Mouse (Mus musculus) heart, adult 2 months (tissue): Measurements from ENCODE around the gene Smarcd2. TPM values are rescaled to one million over a fixed set of nuclear protein-coding genes. Genes with fewer than 3 reads are reported as not detected.

ENCODE experiments used
- DNase-seq, 2 experiments: peaks; one replicate each; pipeline ENCODE4 v3.0.0; 2021
- H3K27ac ChIP-seq: fragments of 200-600 bp; 2 replicates; pipeline ENCODE4 v1.8.1; 2022
- H3K27me3 ChIP-seq: fragments of 200-500 bp; 2 replicates; pipeline ENCODE4 v1.6.1; 2012; ENCODE audit warnings: mild to moderate bottlenecking, low read length, inconsistent platforms, mixed read lengths; ENCODE audit not compliant: control insufficient read depth, insufficient read depth
- H3K36me3 ChIP-seq: fragments of 200-500 bp; 2 replicates; pipeline ENCODE4 v1.6.1; 2012; ENCODE audit warnings: low read length, inconsistent platforms; ENCODE audit not compliant: control insufficient read depth, insufficient read depth
- H3K4me1 ChIP-seq: fragments of 200-500 bp; 2 replicates; pipeline ENCODE4 v1.6.1; 2011; ENCODE audit warnings: low read length; ENCODE audit not compliant: control insufficient read depth, insufficient read depth
- H3K4me3 ChIP-seq: fragments of 200-600 bp; 2 replicates; pipeline ENCODE4 v1.8.1; 2022
- H3K79me2 ChIP-seq: fragments of 200-500 bp; replicated peaks from 2 replicates; pipeline ENCODE4 v1.6.1; 2012; ENCODE audit warnings: mild to moderate bottlenecking, inconsistent platforms, low read length, moderate library complexity, mixed read lengths; ENCODE audit not compliant: control insufficient read depth, insufficient read depth
- H3K9ac ChIP-seq: fragments of 200-500 bp; 2 replicates; pipeline ENCODE4 v1.6.1; 2012; ENCODE audit warnings: low read depth, mild to moderate bottlenecking, control low read depth, inconsistent platforms, low read length, mixed read lengths
- CTCF ChIP-seq: fragments of 200-600 bp; IDR thresholded peaks from 2 replicates; pipeline ENCODE4 v1.8.1; 2022; ENCODE audit warnings: antibody characterized with exemption, mild to moderate bottlenecking, moderate library complexity
- EP300 ChIP-seq: fragments of 200-500 bp; IDR thresholded peaks from 2 replicates; pipeline ENCODE4 v1.6.1; 2011; ENCODE audit warnings: low read depth, low read length, control low read depth; ENCODE audit not compliant: insufficient read depth
- POLR2A ChIP-seq: fragments of 200-500 bp; IDR thresholded peaks from 2 replicates; pipeline ENCODE4 v1.6.1; 2011; ENCODE audit warnings: mild to moderate bottlenecking, low read depth, low read length, control low read depth; ENCODE audit not compliant: insufficient read depth
- WGBS: fragments of 180-500 bp; shearing (Covaris S2); methylation state at CpG from one replicate; pipeline ENCODE4 v1.1.7; 2018; 5-methylcytosine and 5-hydroxymethylcytosine counted together
- intact Hi-C: fragments of 180-260 bp; cut with DNase I; formaldehyde crosslinking; loops from one replicate; pipeline ENCODE4 v1.15.1; 2025
- polyA plus RNA-seq: library from polyadenylated mRNA; depleted of rRNA; stranded (reverse); fragments of >200 nt; gene quantifications from 2 replicates; pipeline ENCODE4 v1.2.3, GENCODE M21; 2012
- total RNA-seq, 2 experiments: library from RNA; stranded (reverse); gene quantifications; 2 replicates each; pipeline ENCODE4 v1.2.3; 2021

Gene Smarcd2
- total and polyA plus RNA-seq, 3 experiments = 16.6 to 39.2 (median 17.2) TPM

DNA sequence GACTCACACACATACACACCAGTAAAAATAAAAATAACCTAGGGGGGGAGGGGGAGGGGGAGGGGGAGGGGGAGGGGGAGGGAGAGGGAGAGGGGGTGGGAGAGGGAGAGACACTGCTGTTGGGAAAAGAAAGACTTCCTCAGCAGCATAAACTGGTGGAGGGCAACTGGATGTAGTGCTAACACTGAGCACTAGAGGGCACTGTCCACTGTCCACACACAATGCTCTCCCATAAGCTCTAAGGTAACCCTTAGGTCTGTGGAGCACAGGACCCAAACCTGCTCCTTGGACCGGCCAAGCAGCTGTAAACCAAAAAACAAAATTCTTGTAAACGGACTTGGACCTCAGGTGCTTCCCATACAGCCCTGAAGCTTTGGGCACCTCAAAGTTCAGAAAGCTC lies 29.9 kb upstream of the Smarcd2 start:
- no peaks in the 10 kb centered on the region for H3K79me2 ChIP-seq
- intact Hi-C loops = loop anchor here (2.0 kb wide), 2 partner anchors 64 to 90 kb away; no protein-coding TSS in a partner anchor
- H3K4me1 ChIP-seq = no peaks in the 10 kb centered on the region
- TF ChIP-seq EP300 (peak; percentile 89), CTCF (peak; percentile 85), POLR2A (no peak)
- no peak overlapping the region for H3K27ac ChIP-seq
- no peaks in the 10 kb centered on the region for H3K36me3 ChIP-seq
- no peak overlapping the region for H3K9ac ChIP-seq
- no peak overlapping the region for H3K4me3 ChIP-seq
- no peaks in the 10 kb centered on the region for H3K27me3 ChIP-seq
- peak; percentile 51 to 76 for DNase-seq
- 3% methylated on average over 2 of the region's 2 CpGs for WGBS

DNA sequence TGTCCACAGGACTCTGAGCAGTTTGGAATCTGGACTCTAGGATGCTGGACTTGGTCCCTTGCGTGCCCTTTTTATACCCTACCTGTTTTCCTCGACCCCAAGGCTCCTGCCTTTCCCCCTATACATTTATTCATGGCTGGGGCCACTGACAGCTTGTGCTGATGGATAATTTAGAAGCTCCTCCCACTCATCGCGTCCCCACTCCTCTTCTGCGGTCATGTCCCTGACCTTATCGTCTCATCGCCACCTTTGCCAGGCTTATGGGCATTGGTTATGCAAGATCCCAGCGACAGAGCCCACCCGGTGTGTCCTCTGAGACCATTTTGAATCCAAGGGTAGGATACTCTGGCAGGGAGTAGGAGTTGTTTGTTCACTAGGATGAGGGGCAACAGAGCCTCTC lies 29.0 kb upstream of the Smarcd2 start, which contains the start of gene Gh:
TSS of gene Gh (minus strand) at position 101 of the 400 bp plus-strand sequence.
- Histone ChIP-seq H3K4me1 (no peaks in the 10 kb centered on the region), H3K9ac (no peak within 1 kb of the TSS), H3K27ac (no peak within 1 kb of the TSS), H3K36me3 (no peaks in the 10 kb centered on the region), H3K4me3 (no peak within 1 kb of the TSS), H3K27me3 (no peaks in the 10 kb centered on the region), H3K79me2 (no peaks in the 10 kb centered on the region)
- intact Hi-C loops = loop anchor here (2.0 kb wide), 2 partner anchors 65 to 91 kb away; no protein-coding TSS in a partner anchor
- no peak for DNase-seq
- no peak for TF ChIP-seq EP300
- no peak for TF ChIP-seq CTCF
- TF ChIP-seq POLR2A = no peak
- 75% methylated on average over 9 of the region's 9 CpGs for WGBS

DNA sequence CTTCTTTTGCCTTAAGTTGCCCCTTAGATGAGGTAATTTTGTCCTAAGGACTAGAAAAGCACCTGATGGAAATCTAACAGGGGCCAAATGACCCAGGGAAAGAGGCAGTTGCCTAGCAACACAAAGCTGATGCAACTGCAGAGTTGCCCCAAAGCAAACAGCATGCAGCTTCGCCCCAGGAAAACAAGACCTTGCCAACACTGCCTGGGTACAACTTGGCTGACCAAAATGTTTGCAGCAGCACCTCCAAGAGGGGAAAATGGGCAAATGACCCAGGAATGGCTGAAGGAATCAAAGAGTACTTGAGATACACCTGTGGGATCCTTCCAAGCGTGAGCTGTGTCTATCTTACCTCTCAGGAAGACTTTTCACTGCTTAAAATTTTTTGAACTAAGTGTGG lies 19.1 kb upstream of the Smarcd2 start:
- intact Hi-C loops = no loop called here
- WGBS = 87% methylated on average over 2 of the region's 2 CpGs
- no peaks in the 10 kb centered on the region for H3K27me3 ChIP-seq
- TF ChIP-seq EP300 = no peak
- no peak for TF ChIP-seq CTCF
- TF ChIP-seq POLR2A = no peak
- no peaks in the 10 kb centered on the region for H3K36me3 ChIP-seq
- H3K27ac ChIP-seq = no peak overlapping the region
- H3K79me2 ChIP-seq = no peaks in the 10 kb centered on the region
- H3K4me1 ChIP-seq = no peaks in the 10 kb centered on the region
- no peak for DNase-seq
- H3K4me3 ChIP-seq = no peak overlapping the region
- H3K9ac ChIP-seq = no peak overlapping the region

DNA sequence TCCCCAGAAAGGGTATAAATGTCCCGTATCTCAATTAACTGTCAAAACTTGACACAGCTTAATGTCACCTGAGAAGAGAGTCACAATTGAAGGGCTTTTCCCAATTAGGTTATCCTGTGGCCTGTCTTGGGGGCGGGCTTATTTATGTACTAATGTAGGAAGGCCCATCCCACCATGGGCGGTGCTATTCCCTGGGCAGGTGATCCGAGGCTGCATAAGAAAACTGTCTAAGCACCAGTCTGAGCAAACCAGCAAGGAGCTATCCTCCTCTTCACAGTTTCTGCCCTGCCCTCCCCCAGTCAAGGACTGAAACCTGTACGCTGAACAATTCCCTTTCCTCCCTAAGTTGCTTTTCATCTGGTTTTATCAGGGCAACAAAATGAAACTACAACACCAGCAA lies 17.6 kb upstream of the Smarcd2 start:
- H3K27me3 ChIP-seq = no peaks in the 10 kb centered on the region

DNA sequence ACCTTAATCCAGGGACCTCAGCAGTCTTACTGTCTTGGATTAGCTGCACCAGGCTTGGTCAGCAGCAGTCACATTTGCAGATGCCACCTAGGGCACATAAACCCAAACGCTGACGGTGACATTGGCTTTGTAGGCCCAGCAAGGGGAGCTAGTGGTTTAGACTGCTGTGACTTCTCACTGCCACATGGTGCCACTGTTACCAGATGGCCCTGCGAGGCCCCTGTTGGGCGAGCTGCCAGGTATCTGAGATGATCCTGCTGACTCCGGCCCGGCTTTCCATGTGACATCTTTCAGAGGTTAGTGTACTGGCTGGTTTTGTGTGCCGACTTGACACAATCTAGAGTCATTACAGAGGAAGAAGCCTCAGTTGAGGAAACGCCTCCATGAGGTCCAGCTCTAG lies 16.6 kb upstream of the Smarcd2 start:
- no peaks in the 10 kb centered on the region for H3K4me1 ChIP-seq
- no peak overlapping the region for H3K4me3 ChIP-seq
- no peak overlapping the region for H3K9ac ChIP-seq
- no peak overlapping the region for H3K27ac ChIP-seq
- intact Hi-C loops = no loop called here
- TF ChIP-seq POLR2A (no peak), EP300 (0 out of 2 replicates have a peak, but pooled peaks have one; percentile 35), CTCF (peak; percentile 63)
- no peaks in the 10 kb centered on the region for H3K27me3 ChIP-seq
- DNase-seq = peak; percentile 53 to 66
- H3K36me3 ChIP-seq = no peaks in the 10 kb centered on the region
- H3K79me2 ChIP-seq = no peaks in the 10 kb centered on the region
- WGBS = 23% methylated on average over 8 of the region's 8 CpGs

More for the DNA sequence above, 17.6 kb upstream of the Smarcd2 start:
- H3K36me3 ChIP-seq = no peaks in the 10 kb centered on the region
- no peak overlapping the region for H3K4me3 ChIP-seq
- no peaks in the 10 kb centered on the region for H3K4me1 ChIP-seq
- H3K79me2 ChIP-seq = no peaks in the 10 kb centered on the region
- H3K27ac ChIP-seq = no peak overlapping the region
- H3K9ac ChIP-seq = no peak overlapping the region
- no peak for TF ChIP-seq CTCF
- no peak for TF ChIP-seq POLR2A
- TF ChIP-seq EP300 = no peak
- intact Hi-C loops = no loop called here
- DNase-seq = no peak
- WGBS = 91% methylated on average over 5 of the region's 5 CpGs

DNA sequence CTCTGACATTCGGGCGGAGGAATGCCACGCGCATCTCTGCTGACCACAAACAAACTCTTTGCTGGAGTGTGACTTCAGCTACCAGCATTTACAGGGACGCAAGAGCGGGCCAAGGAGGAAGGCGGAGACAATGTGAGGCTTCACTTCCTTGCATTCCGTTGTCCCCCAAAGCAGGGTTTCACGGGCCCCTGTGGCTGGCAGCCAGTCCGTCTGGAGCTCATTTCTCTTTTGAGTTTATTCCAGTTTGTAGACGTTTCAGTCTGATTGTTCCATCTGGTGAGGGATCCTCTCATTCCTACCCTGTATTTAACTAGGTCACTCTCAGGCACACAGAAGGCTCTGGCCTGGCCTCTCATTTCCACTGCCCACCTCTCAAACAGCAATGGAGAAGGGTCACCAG lies 14.2 kb upstream of the Smarcd2 start:
- WGBS = 56% methylated on average over 11 of the region's 11 CpGs
- H3K27ac ChIP-seq = no peak overlapping the region
- H3K9ac ChIP-seq = no peak overlapping the region
- H3K4me1 ChIP-seq = no peaks in the 10 kb centered on the region
- intact Hi-C loops = no loop called here
- H3K27me3 ChIP-seq = no peaks in the 10 kb centered on the region
- no peak overlapping the region for H3K4me3 ChIP-seq
- no peaks in the 10 kb centered on the region for H3K79me2 ChIP-seq
- TF ChIP-seq EP300 (no peak), CTCF (no peak)
- DNase-seq = no peak
- H3K36me3 ChIP-seq = no peaks in the 10 kb centered on the region
